Mouse (Mus musculus): ENCODE measurements at regions not wholly inside any gene's neighbourhood (a gene's known extent, or its start where the extent isn't known, plus 50 kb on each side); places are given as distances from the start of the nearest gene placed in this dataset.

DNA sequence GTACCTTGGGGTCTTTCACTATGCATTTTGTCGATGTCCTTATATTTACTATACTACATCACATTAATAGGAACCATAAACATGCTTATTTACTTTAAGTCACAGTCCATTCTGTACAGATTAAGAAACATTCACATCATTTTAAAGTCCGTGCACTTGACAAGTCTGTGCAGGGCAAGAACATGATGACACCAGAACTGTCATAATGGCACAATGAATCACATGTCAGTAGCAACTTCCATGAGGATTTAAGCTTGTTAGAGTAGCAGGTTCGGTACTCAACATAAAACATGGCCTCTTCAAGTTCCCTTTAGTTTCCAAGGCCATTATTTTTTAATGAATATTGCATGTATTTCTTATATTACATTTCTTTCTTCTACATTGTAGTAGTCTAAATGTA is 67.6 kb downstream of the Arrdc3 start:
- no peak overlapping the region for H3K4me3 ChIP-seq (replicated peaks in 1 of 3; ENCODE audit: low read depth in 2 of 3, low read length in 2 of 3, poor library complexity in 1 of 3)
- dilution Hi-C loops (cut with MboI; ENCODE audit: extremely low pct_ligation_motif_present, extremely low pct_unique_long_range_greater_than_20kb, low sequenced_read_pairs) (no loop called here), in situ Hi-C loops (cut with MboI; ENCODE audit: low pct_ligation_motif_present, low pct_unique_long_range_greater_than_20kb, low sequenced_read_pairs) (no loop called here)
- peaks cover 16 to 21% of the 10 kb centered on the region in 2 experiments for H3K4me1 ChIP-seq (ENCODE audit: control insufficient read depth in 1 of 2, insufficient read depth in 2 of 2)
- no peaks in the 10 kb centered on the region for H3K27me3 ChIP-seq (replicated peaks)
- H3K4me2 ChIP-seq (ENCODE audit: insufficient read depth, low read depth, poor library complexity, severe bottlenecking), result no peak overlapping the region
- H3K79me2 ChIP-seq (replicated peaks; ENCODE audit: control insufficient read depth, extremely low read depth, insufficient read depth, poor library complexity, severe bottlenecking), result no peaks in the 10 kb centered on the region
- TF ChIP-seq SIN3A (IDR thresholded peaks at IDR 0.05; ENCODE audit: low read length) (no peak), JUN (IDR thresholded peaks at IDR 0.05; ENCODE audit: insufficient read depth, low read depth, low read length) (no peak), MAFK (IDR thresholded peaks at IDR 0.05; ENCODE audit: insufficient replicate concordance, low read length) (no peak), ETS1 (conservative IDR thresholded peaks at IDR 0.05; ENCODE audit: low read depth, low read length) (no peak), MAZ (IDR thresholded peaks at IDR 0.05; ENCODE audit: low read depth, low read length) (no peak), EP300 (IDR thresholded peaks at IDR 0.05; ENCODE audit: low read length) (no peak), ZKSCAN1 (IDR thresholded peaks at IDR 0.05; ENCODE audit: borderline replicate concordance, low read depth, low read length) (no peak), TCF12 (IDR thresholded peaks at IDR 0.05; ENCODE audit: low read depth, low read length) (no peak), IRF4 (IDR thresholded peaks at IDR 0.05; ENCODE audit: low read depth, low read length) (no peak), CHD1 (IDR thresholded peaks at IDR 0.05; ENCODE audit: low read depth, low read length) (no peak)
- H3K36me3 ChIP-seq (replicated peaks in 1 of 2; ENCODE audit: control insufficient read depth in 1 of 2, insufficient read depth in 1 of 2, low read length in 1 of 2), result no peaks in the 10 kb centered on the region
- H3K9me3 ChIP-seq (replicated peaks; ENCODE audit: low read length), result no peaks in the 10 kb centered on the region
- no peak overlapping the region for H3K27ac ChIP-seq (ENCODE audit: insufficient read depth, low read depth)
- H3K9ac ChIP-seq (ENCODE audit: insufficient read depth, low read depth), result no peak overlapping the region
- no peak for DNase-seq (ENCODE audit: extremely low read depth)

DNA sequence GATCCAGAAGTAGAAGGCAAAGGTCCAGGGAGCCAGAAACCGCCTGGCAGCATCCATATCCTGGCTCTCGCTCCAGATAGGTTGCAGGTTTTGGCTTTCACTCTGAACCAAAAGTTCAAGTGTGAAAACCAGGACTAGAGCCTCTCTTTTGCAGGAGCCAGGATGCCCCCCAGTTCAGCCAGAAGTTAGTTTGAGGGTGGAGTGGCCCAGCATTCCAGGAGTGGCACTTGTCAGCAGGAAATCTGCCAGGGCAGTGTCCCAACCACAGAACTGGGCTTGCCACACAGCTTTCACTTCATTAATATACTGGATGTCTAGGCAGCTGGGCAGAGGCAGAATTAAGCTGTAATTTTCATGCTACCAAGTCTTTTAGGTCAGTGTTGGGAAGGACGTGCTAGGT is 68.1 kb downstream of the Arrdc3 start:
- no peaks in the 10 kb centered on the region for H3K79me2 ChIP-seq (replicated peaks; ENCODE audit: control insufficient read depth, extremely low read depth, insufficient read depth, poor library complexity, severe bottlenecking)
- H3K4me2 ChIP-seq (ENCODE audit: insufficient read depth, low read depth, poor library complexity, severe bottlenecking), result no peak overlapping the region
- H3K9ac ChIP-seq (ENCODE audit: insufficient read depth, low read depth), result no peak overlapping the region
- H3K4me1 ChIP-seq (ENCODE audit: control insufficient read depth in 1 of 2, insufficient read depth in 2 of 2), result peaks cover 16 to 21% of the 10 kb centered on the region in 2 experiments
- no peak for DNase-seq (ENCODE audit: extremely low read depth)
- no peak overlapping the region for H3K4me3 ChIP-seq (replicated peaks in 1 of 3; ENCODE audit: low read depth in 2 of 3, low read length in 2 of 3, poor library complexity in 1 of 3)
- no peaks in the 10 kb centered on the region for H3K9me3 ChIP-seq (replicated peaks; ENCODE audit: low read length)
- dilution Hi-C loops (cut with MboI; ENCODE audit: extremely low pct_ligation_motif_present, extremely low pct_unique_long_range_greater_than_20kb, low sequenced_read_pairs) (no loop called here), in situ Hi-C loops (cut with MboI; ENCODE audit: low pct_ligation_motif_present, low pct_unique_long_range_greater_than_20kb, low sequenced_read_pairs) (no loop called here)
- no peaks in the 10 kb centered on the region for H3K27me3 ChIP-seq (replicated peaks)
- TF ChIP-seq CTCF (conservative IDR thresholded peaks at IDR 0.05 in 1 of 2, IDR thresholded peaks at IDR 0.05 in 1 of 2; ENCODE audit: low read depth in 2 of 2, low read length in 2 of 2), result no peak
- no peak for TF ChIP-seq MAFK (IDR thresholded peaks at IDR 0.05; ENCODE audit: insufficient replicate concordance, low read length)
- no peak for TF ChIP-seq JUN (IDR thresholded peaks at IDR 0.05; ENCODE audit: insufficient read depth, low read depth, low read length)
- TF ChIP-seq SIN3A (IDR thresholded peaks at IDR 0.05; ENCODE audit: low read length), result no peak
- TF ChIP-seq POLR2AphosphoS2 (IDR thresholded peaks at IDR 0.05; ENCODE audit: low read depth, low read length), result no peak
- no peak for TF ChIP-seq MYC (IDR thresholded peaks at IDR 0.05; ENCODE audit: low read depth, low read length)
- TF ChIP-seq NELFE (IDR thresholded peaks at IDR 0.05; ENCODE audit: low read depth, low read length), result no peak
- no peaks in the 10 kb centered on the region for H3K36me3 ChIP-seq (replicated peaks in 1 of 2; ENCODE audit: control insufficient read depth in 1 of 2, insufficient read depth in 1 of 2, low read length in 1 of 2)
- no peak overlapping the region for H3K27ac ChIP-seq (ENCODE audit: insufficient read depth, low read depth)

DNA sequence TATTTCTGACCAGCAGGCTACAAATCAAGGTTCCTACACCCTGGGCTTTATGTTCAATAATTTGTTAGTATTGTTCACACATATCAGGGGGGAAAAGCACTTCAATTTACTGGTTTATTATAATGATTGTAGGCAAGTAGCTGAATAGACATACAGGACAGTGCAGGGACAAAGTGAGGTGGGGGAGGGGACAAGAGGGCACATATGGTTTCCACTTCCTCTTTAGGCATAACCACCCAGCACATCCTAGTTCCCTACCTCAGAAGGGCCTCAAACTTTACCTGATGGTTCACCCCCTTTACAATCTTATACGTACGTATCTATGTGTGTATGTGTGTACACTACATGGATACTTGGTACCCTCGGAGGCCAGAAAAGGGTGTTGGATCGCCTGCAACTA is 69.7 kb downstream of the Arrdc3 start:
- TF ChIP-seq BHLHE40 (IDR thresholded peaks at IDR 0.05; ENCODE audit: low read depth, low read length), result no peak
- TF ChIP-seq CHD2 (IDR thresholded peaks at IDR 0.05; ENCODE audit: low read length), result peak; percentile 81
- TF ChIP-seq MAX (IDR thresholded peaks at IDR 0.05; ENCODE audit: low read length), result no peak
- 0 out of 2 replicates have a peak, but pooled peaks have one; percentile 28 for TF ChIP-seq MAFK (IDR thresholded peaks at IDR 0.05; ENCODE audit: insufficient replicate concordance, low read length)
- TF ChIP-seq TCF12 (IDR thresholded peaks at IDR 0.05; ENCODE audit: low read depth, low read length), result peak; percentile 29; the same call in 1 of the 2 replicates
- TF ChIP-seq SIN3A (IDR thresholded peaks at IDR 0.05; ENCODE audit: low read length), result no peak
- TF ChIP-seq EP300 (IDR thresholded peaks at IDR 0.05; ENCODE audit: low read length), result peak; percentile 83
- TF ChIP-seq HCFC1 (IDR thresholded peaks at IDR 0.05; ENCODE audit: low read depth, low read length), result no peak
- no peak for TF ChIP-seq ETS1 (conservative IDR thresholded peaks at IDR 0.05; ENCODE audit: low read depth, low read length)
- TF ChIP-seq IRF4 (IDR thresholded peaks at IDR 0.05; ENCODE audit: low read depth, low read length), result peak; percentile 72
- no peak for TF ChIP-seq ZC3H11A (IDR thresholded peaks at IDR 0.05; ENCODE audit: low read depth, low read length)
- peak; percentile 51; the same call in 1 of the 2 replicates for TF ChIP-seq ELF1 (IDR thresholded peaks at IDR 0.05; ENCODE audit: low read depth, low read length)
- Histone ChIP-seq H3K4me1 (ENCODE audit: control insufficient read depth in 1 of 2, insufficient read depth in 2 of 2) (peaks cover 16 to 21% of the 10 kb centered on the region in 2 experiments), H3K4me3 (replicated peaks in 1 of 3; ENCODE audit: low read depth in 2 of 3, low read length in 2 of 3, poor library complexity in 1 of 3) (no peak overlapping the region), H3K9ac (ENCODE audit: insufficient read depth, low read depth) (no peak overlapping the region), H3K79me2 (replicated peaks; ENCODE audit: control insufficient read depth, extremely low read depth, insufficient read depth, poor library complexity, severe bottlenecking) (no peaks in the 10 kb centered on the region), H3K27me3 (replicated peaks) (no peaks in the 10 kb centered on the region), H3K4me2 (ENCODE audit: insufficient read depth, low read depth, poor library complexity, severe bottlenecking) (no peak overlapping the region), H3K9me3 (replicated peaks; ENCODE audit: low read length) (no peaks in the 10 kb centered on the region), H3K27ac (ENCODE audit: insufficient read depth, low read depth) (no peak overlapping the region), H3K36me3 (replicated peaks in 1 of 2; ENCODE audit: control insufficient read depth in 1 of 2, insufficient read depth in 1 of 2, low read length in 1 of 2) (no peaks in the 10 kb centered on the region)
- DNase-seq (ENCODE audit: extremely low read depth), result peak; percentile 62
- in situ Hi-C loops (cut with MboI; ENCODE audit: low pct_ligation_motif_present, low pct_unique_long_range_greater_than_20kb, low sequenced_read_pairs) (no loop called here), dilution Hi-C loops (cut with MboI; ENCODE audit: extremely low pct_ligation_motif_present, extremely low pct_unique_long_range_greater_than_20kb, low sequenced_read_pairs) (no loop called here)

Data from CH12.LX (cell line).